Mouse (Mus musculus): ENCODE measurements around the gene Gm4894. TPM values are rescaled to one million over a fixed set of nuclear protein-coding genes. Genes with fewer than 3 reads are reported as not detected.

Gene Gm4894
- total RNA-seq (2015; ENCODE audit: low replicate concordance) (not detected in 2 replicates), total RNA-seq (2017; ENCODE audit: low replicate concordance) (not detected in 2 replicates)

- ATAC-seq (replicated peaks; ENCODE audit: low FRiP score, poor library complexity, severe bottlenecking), result no peak
These were observed at the start of gene Gm4894 for GRCm38 (mm10) chr9:49250231-49250630. TSS of gene Gm4894 (plus strand) at chr9:49250531.

GRCm38 (mm10) chr9:49206331-49206730 is 44.0 kb upstream of the Gm4894 start:
- no peak for ATAC-seq (replicated peaks; ENCODE audit: low FRiP score, poor library complexity, severe bottlenecking)

GRCm38 (mm10) chr9:49211493-49211892 is 38.8 kb upstream of the Gm4894 start:
- no peak for ATAC-seq (replicated peaks; ENCODE audit: low FRiP score, poor library complexity, severe bottlenecking)

GRCm38 (mm10) chr9:49214734-49215133 is 35.6 kb upstream of the Gm4894 start:
- no peak for ATAC-seq (replicated peaks; ENCODE audit: low FRiP score, poor library complexity, severe bottlenecking)

- ATAC-seq (replicated peaks; ENCODE audit: low FRiP score, poor library complexity, severe bottlenecking), result no peak
These were observed 32.4 kb upstream of the Gm4894 start for GRCm38 (mm10) chr9:49217626-49218607.

- no peak for ATAC-seq (replicated peaks; ENCODE audit: low FRiP score, poor library complexity, severe bottlenecking)
These were observed 25.8 kb upstream of the Gm4894 start for GRCm38 (mm10) chr9:49224488-49224887.

GRCm38 (mm10) chr9:49227442-49227841 is 22.9 kb upstream of the Gm4894 start:
- ATAC-seq (replicated peaks; ENCODE audit: low FRiP score, poor library complexity, severe bottlenecking), result no peak

GRCm38 (mm10) chr9:49229054-49229453 is 21.3 kb upstream of the Gm4894 start:
- ATAC-seq (replicated peaks; ENCODE audit: low FRiP score, poor library complexity, severe bottlenecking), result no peak

- no peak for ATAC-seq (replicated peaks; ENCODE audit: low FRiP score, poor library complexity, severe bottlenecking)
These were observed 3.5 kb upstream of the Gm4894 start for GRCm38 (mm10) chr9:49246839-49247238.

- no peak for ATAC-seq (replicated peaks; ENCODE audit: low FRiP score, poor library complexity, severe bottlenecking)
These were observed 18.6 kb downstream of the Gm4894 start for GRCm38 (mm10) chr9:49268949-49269348.

GRCm38 (mm10) chr9:49273566-49273965 is 23.2 kb downstream of the Gm4894 start:
- ATAC-seq (replicated peaks; ENCODE audit: low FRiP score, poor library complexity, severe bottlenecking), result no peak

GRCm38 (mm10) chr9:49275976-49276375 is 25.6 kb downstream of the Gm4894 start:
- no peak for ATAC-seq (replicated peaks; ENCODE audit: low FRiP score, poor library complexity, severe bottlenecking)

GRCm38 (mm10) chr9:49276542-49277334 is 26.4 kb downstream of the Gm4894 start:
- no peak for ATAC-seq (replicated peaks; ENCODE audit: low FRiP score, poor library complexity, severe bottlenecking)

GRCm38 (mm10) chr9:49295101-49295500 is 44.8 kb downstream of the Gm4894 start:
- ATAC-seq (replicated peaks; ENCODE audit: low FRiP score, poor library complexity, severe bottlenecking), result no peak

- no peak for ATAC-seq (replicated peaks; ENCODE audit: low FRiP score, poor library complexity, severe bottlenecking)
These were observed 57.2 kb downstream of the Gm4894 start for GRCm38 (mm10) chr9:49307576-49307975.

- no peak for ATAC-seq (replicated peaks; ENCODE audit: low FRiP score, poor library complexity, severe bottlenecking)
These were observed 60.5 kb downstream of the Gm4894 start for GRCm38 (mm10) chr9:49310821-49311220.

- ATAC-seq (replicated peaks; ENCODE audit: low FRiP score, poor library complexity, severe bottlenecking), result no peak
These were observed 68.3 kb downstream of the Gm4894 start for GRCm38 (mm10) chr9:49318638-49319037.
